Mouse (Mus musculus) erythroblast, embryonic 14.5 days (primary cell): ENCODE data around the gene Olfr97. TPM values are rescaled to one million over a fixed set of nuclear protein-coding genes. Genes with fewer than 3 reads are reported as not detected.

Experiments used
- H3K27me3 ChIP-seq: 2 replicates; pipeline ENCODE4 v1.6.1; 2012; ENCODE audit warnings: inconsistent platforms; ENCODE audit not compliant: control insufficient read depth
- H3K36me3 ChIP-seq: 2 replicates; pipeline ENCODE4 v1.6.1; 2012; ENCODE audit warnings: mild to moderate bottlenecking, inconsistent platforms; ENCODE audit not compliant: control insufficient read depth
- H3K4me1 ChIP-seq: 2 replicates; pipeline ENCODE4 v1.6.1; 2012; ENCODE audit warnings: inconsistent platforms; ENCODE audit not compliant: control insufficient read depth
- H3K4me3 ChIP-seq: replicated peaks from 2 replicates; pipeline ENCODE3; 2012; ENCODE audit warnings: moderate library complexity, mild to moderate bottlenecking, inconsistent platforms
- H3K9me3 ChIP-seq: 2 replicates; pipeline ENCODE4 v1.6.1; 2012; ENCODE audit warnings: low read length, inconsistent platforms, mixed read lengths; ENCODE audit not compliant: control insufficient read depth
- GATA1 ChIP-seq: IDR thresholded peaks from 2 replicates; pipeline ENCODE4 v1.6.1; 2012; ENCODE audit warnings: low read length, inconsistent platforms, mixed read lengths
- TAL1 ChIP-seq: IDR thresholded peaks from 3 replicates; pipeline ENCODE4 v1.6.1; 2012; ENCODE audit warnings: low read length, inconsistent platforms, mixed read lengths
- polyA plus RNA-seq: library from polyadenylated mRNA; stranded (reverse); fragments of >175 nt; gene quantifications from 2 replicates; pipeline ENCODE4 v1.2.3, GENCODE M21; 2012

Gene Olfr97
- polyA plus RNA-seq, 1 experiment = not detected

- no peaks in the 10 kb centered on the region for H3K36me3 ChIP-seq
- no peak for TF ChIP-seq GATA1
- TF ChIP-seq TAL1 = no peak
- H3K4me3 ChIP-seq = no peak within 1 kb of the TSS
- H3K9me3 ChIP-seq = no peaks in the 10 kb centered on the region
- H3K4me1 ChIP-seq = no peaks in the 10 kb centered on the region
- H3K27me3 ChIP-seq = peaks cover 24% of the 10 kb centered on the region
Measured at GRCm38 (mm10) chr17:37200894-37201293, 36.2 kb downstream of the Olfr97 start, which contains the start of gene Olfr94. TSS of gene Olfr94 (minus strand) at chr17:37200994.

DNA sequence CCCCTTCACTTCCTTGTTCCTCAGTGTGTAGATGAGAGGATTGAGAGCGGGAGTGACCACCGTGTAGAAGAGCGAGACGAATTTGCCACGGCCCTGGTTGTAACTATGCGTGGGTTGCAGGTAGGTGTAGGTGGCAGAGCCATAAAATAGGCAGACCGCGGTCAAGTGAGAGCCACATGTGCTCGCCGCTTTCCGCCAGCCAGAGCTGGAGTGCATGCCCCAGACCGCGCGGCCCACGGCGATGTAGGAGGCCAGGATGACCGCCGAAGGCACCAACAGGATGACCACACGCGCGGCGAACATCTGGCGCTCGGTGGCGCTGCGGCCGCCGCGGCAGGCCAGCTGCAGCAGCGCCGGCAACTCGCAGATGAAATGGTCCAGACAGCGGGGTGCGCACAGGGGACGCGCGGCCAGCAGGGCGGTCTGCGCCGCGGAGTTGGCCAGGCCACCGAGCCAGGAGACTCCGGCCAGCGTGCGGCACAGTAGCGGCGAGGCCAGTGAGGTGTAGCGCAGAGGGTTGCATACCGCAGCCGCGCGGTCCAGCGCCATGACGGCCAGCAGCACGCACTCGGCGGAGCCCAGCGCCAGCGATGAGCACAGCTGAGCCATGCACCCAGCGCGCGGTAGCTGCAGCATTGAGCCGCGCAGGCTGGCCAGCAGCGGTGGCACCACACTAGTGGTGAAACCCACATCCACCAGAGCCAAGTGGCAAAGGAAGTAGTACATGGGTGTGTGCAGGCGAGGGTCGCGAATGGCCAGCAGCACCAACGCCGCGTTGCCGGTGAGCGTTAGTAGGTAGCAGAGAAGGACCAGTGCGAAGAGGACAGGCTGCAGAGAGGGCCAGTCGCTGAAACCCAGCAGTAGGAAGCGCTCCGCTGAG, 40.0 kb downstream of the Olfr97 start:
- no peaks in the 10 kb centered on the region for H3K4me1 ChIP-seq
- H3K4me3 ChIP-seq = no peak overlapping the region
- no peak for TF ChIP-seq TAL1
- no peak for TF ChIP-seq GATA1
- H3K9me3 ChIP-seq = no peaks in the 10 kb centered on the region
- no peaks in the 10 kb centered on the region for H3K36me3 ChIP-seq
- peaks cover 24% of the 10 kb centered on the region for H3K27me3 ChIP-seq

DNA sequence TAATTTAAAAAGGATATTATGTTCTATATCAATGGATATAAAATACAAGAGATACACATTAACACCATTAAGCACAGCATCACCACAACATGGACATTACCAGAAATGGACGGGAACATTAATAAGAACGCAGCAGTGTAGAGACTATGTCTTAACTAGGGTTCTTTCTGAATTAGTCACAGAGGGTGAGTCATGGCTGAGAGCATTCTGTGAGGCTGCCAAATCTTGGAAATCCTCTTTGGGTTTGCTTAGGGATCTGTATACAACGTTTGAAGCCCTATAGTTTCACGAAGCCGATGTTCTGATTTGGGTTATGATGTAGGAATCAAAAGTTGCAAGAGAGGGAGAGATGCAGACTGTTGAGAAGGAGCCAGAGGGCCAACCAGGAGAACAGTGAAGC, 42.3 kb downstream of the Olfr97 start:
- no peaks in the 10 kb centered on the region for H3K36me3 ChIP-seq
- TF ChIP-seq GATA1 = no peak
- no peak for TF ChIP-seq TAL1
- H3K4me1 ChIP-seq = no peaks in the 10 kb centered on the region
- H3K4me3 ChIP-seq = no peak overlapping the region
- no peaks in the 10 kb centered on the region for H3K9me3 ChIP-seq
- H3K27me3 ChIP-seq = peaks cover 24% of the 10 kb centered on the region

DNA sequence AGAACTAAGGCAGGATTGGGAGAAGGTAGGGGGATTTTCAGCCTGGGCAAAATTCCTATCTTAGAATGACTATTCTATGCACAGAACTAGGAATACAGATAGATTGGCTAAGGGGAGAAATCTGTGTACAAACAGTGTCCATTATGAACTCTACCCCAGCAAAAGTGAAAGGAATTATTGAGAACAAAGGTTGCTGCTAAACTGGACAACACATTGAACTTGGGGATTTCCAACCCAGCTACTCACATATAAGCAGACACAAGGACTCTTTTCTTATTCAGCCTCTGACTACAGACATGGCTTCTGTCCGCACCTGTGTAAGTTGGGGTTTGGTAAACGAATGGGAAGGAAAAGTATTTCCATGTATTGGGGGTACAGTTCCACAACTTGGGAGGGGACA, 43.5 kb downstream of the Olfr97 start, which contains the start of gene Ubd:
TSS of gene Ubd (plus strand) at position 237 of the 400 bp plus-strand sequence.
- H3K36me3 ChIP-seq = no peaks in the 10 kb centered on the region
- no peak within 1 kb of the TSS for H3K4me3 ChIP-seq
- no peaks in the 10 kb centered on the region for H3K4me1 ChIP-seq
- peaks cover 24% of the 10 kb centered on the region for H3K27me3 ChIP-seq
- TF ChIP-seq TAL1 = no peak
- TF ChIP-seq GATA1 = no peak
- H3K9me3 ChIP-seq = no peaks in the 10 kb centered on the region

- H3K4me1 ChIP-seq = no peaks in the 10 kb centered on the region
- no peaks in the 10 kb centered on the region for H3K9me3 ChIP-seq
- TF ChIP-seq GATA1 = no peak
- no peak for TF ChIP-seq TAL1
Measured at GRCm38 (mm10) chr17:37193032-37193431, 44.1 kb downstream of the Olfr97 start.

GRCm38 (mm10) chr17:37190711-37191110, 46.4 kb downstream of the Olfr97 start:
- TF ChIP-seq TAL1 (no peak), GATA1 (no peak)
- Histone ChIP-seq H3K9me3 (no peaks in the 10 kb centered on the region), H3K4me3 (no peak overlapping the region), H3K36me3 (no peaks in the 10 kb centered on the region), H3K4me1 (no peaks in the 10 kb centered on the region), H3K27me3 (no peaks in the 10 kb centered on the region; the same call in 1 of the 2 replicates)

More at GRCm38 (mm10) chr17:37193032-37193431, 44.1 kb downstream of the Olfr97 start:
- Histone ChIP-seq H3K36me3 (no peaks in the 10 kb centered on the region), H3K27me3 (peaks cover 21% of the 10 kb centered on the region), H3K4me3 (no peak overlapping the region)

GRCm38 (mm10) chr17:37185474-37185873, 51.7 kb downstream of the Olfr97 start:
- Histone ChIP-seq H3K4me3 (no peak overlapping the region), H3K36me3 (no peaks in the 10 kb centered on the region), H3K27me3 (no peaks in the 10 kb centered on the region), H3K9me3 (no peaks in the 10 kb centered on the region), H3K4me1 (no peaks in the 10 kb centered on the region)
- TF ChIP-seq TAL1 (no peak), GATA1 (no peak)

Other genes starting within 250 kb of the Olfr97 start
- not detected in 2 replicates for gene H2-M5, start 247.8 kb downstream of the Olfr97 start, polyA plus RNA-seq
- gene Zfp57, start 236.2 kb downstream of the Olfr97 start, polyA plus RNA-seq = not detected in 2 replicates
- not detected in 2 replicates for gene Mog, start 213.9 kb downstream of the Olfr97 start, polyA plus RNA-seq
- gene Gabbr1, start 191.4 kb downstream of the Olfr97 start, polyA plus RNA-seq = 0.08 TPM in 1 of 2 replicates, not detected in the other
- not detected in 2 replicates for gene Olfr90, start 148.8 kb downstream of the Olfr97 start, polyA plus RNA-seq
- gene Olfr91, start 139.1 kb downstream of the Olfr97 start, polyA plus RNA-seq = 0.04 TPM in 1 of 2 replicates, not detected in the other
- not detected in 2 replicates for gene Olfr92, start 117.2 kb downstream of the Olfr97 start, polyA plus RNA-seq
- not detected in 2 replicates for gene Olfr93, start 75.8 kb downstream of the Olfr97 start, polyA plus RNA-seq
- not detected in 2 replicates for gene Ubd, start 43.4 kb downstream of the Olfr97 start, polyA plus RNA-seq
- not detected in 2 replicates for gene Olfr94, start 36.3 kb downstream of the Olfr97 start, polyA plus RNA-seq
- gene Olfr95, start 24.2 kb downstream of the Olfr97 start, polyA plus RNA-seq = not detected in 2 replicates
- gene Olfr96, start 17.2 kb downstream of the Olfr97 start, polyA plus RNA-seq = not detected in 2 replicates
- 0.06 TPM in 1 of 2 replicates, not detected in the other for gene Olfr98, start 26.4 kb upstream of the Olfr97 start, polyA plus RNA-seq
- not detected in 2 replicates for gene H2-M3, start 32.9 kb upstream of the Olfr97 start, polyA plus RNA-seq
- gene Olfr99, start 46.1 kb upstream of the Olfr97 start, polyA plus RNA-seq = not detected in 2 replicates
- 0.02 TPM in 1 of 2 replicates, not detected in the other for gene Olfr101, start 67.0 kb upstream of the Olfr97 start, polyA plus RNA-seq
- gene Olfr102, start 79.7 kb upstream of the Olfr97 start, polyA plus RNA-seq = not detected in 2 replicates
- gene Olfr103, start 102.4 kb upstream of the Olfr97 start, polyA plus RNA-seq = not detected in 2 replicates
- not detected in 2 replicates for gene Olfr104-ps, start 122.3 kb upstream of the Olfr97 start, polyA plus RNA-seq
- gene Olfr105-ps, start 141.7 kb upstream of the Olfr97 start, polyA plus RNA-seq = not detected in 2 replicates
- gene Olfr106-ps, start 153.1 kb upstream of the Olfr97 start, polyA plus RNA-seq = not detected in 2 replicates
- not detected in 2 replicates for gene Olfr107, start 161.9 kb upstream of the Olfr97 start, polyA plus RNA-seq
- not detected in 2 replicates for gene Olfr108, start 208.2 kb upstream of the Olfr97 start, polyA plus RNA-seq
- not detected in 2 replicates for gene Olfr109, start 221.6 kb upstream of the Olfr97 start, polyA plus RNA-seq
- gene H2-M2, start 246.2 kb upstream of the Olfr97 start, polyA plus RNA-seq = not detected in 2 replicates